Mouse (Mus musculus) kidney, postnatal 10 days (tissue): ENCODE measurements around the gene Rab40b.
A peak's percentile ranks its signal among the peaks of the same experiment; 100 is the strongest.

ENCODE experiments used
- DNase-seq: peaks from one replicate; pipeline ENCODE4 v3.0.0; 2021; ENCODE audit warnings: mixed read lengths

The Rab40b gene

DNA sequence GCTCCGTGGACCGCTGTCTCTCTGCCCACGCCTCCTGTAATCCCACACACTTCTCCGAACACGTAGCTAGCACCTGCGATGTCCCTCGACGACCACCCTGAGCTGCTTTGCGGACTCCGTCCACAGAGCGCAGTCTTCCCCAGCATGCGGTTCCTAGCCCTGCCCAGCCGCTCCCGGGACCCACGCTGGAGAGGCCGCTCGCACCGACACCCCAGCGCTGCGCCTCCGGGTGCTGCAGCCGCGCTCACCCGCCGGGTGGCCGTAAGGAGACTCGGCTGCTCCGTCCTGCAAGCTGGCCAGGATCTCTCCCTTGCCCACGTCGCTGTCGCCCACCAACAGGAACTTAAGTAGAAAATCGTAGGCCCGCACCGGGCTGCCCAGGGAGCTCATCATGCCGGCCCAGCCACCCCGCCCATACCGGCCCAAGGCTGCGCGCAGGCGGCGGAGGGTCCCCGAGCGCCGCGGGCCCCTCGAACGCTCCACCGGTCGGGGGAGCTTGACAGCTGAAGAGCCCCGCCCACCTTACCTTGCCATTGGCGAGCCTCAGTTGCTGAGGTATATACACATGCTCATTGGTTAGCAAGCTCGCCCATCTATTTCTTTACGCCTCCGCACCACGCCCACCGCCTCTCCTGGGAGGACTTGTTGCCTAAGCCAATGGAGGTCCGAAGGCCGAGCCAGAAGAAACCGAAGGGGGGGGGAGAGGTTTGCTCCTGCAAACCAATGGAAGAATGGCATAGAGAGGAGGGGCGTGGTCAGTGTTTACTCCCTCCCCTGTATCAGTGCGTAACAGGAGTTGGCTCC is at the start of gene Rab40b:
Gene Rab40b (minus strand): TSS at position 502 of the 804 bp plus-strand sequence.
- peak; percentile 97 for DNase-seq

DNA sequence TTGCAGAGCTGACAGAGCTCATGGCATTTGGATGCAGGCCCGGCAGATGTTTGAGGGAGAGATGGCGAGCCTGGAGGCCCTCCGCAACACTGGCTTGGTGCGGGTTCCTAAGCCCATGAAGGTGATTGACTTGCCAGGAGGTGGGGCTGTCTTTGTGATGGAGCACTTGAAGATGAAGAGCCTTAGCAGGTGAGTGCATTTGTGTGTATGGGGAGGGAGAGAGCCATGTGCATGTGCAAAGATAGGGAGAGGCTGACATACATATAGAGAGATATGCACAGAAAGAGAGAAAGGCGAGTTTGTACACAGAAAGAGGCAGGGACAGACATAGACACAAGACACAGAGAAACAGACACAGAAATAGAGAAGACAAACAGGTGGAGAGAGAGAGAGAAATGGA is 49.2 kb upstream of the Rab40b start:
- DNase-seq = no peak

DNA sequence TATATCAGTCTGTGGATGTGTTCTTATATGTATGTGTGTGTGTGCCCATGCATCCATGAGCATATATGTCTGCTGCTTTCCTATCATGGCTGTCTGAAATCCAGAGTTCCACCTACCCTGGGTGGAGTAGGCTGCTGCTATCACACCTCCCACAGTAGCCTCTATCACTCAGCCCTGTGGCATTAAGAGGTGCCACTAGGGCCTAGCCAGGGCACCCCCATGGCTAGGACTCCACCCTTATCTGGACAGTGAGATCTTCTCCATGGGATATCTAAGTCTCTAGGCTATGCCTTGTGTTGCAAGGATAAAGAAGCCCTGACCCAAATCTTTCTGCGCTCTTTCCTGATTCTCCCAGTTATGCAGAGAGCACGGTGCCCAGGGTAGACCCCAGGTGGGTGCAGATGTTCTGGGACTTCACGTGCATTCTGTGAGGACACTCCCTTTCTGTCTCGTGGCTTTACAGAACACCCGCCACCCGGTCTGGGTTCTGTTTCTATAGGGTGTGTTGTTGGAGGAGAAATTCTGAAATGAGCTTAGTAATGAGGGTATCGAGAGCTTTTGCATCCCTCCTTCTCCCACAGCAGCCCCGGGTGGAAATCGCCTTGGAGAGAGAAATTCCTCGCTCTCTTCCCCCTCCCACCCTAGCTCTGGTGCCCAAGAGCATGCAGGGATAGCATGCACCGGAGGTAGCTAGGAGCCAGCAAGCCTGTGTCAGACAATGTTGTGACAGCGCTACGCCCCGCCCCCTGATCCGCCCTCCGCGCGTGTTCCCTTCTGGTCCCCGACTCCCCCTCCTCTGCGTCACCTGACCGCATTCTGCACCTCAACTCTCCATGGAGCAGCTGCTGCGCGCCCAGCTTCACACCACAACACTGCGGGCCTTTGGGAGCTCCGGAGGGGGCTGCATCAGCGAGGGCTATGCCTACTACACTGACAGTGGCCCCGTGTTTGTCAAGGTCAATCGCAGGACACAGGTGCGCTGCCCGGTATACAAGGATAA is 46.4 kb upstream of the Rab40b start, which contains the start of gene Fn3k:
Gene Fn3k (plus strand): TSS at position 758 of the 1,000 bp plus-strand sequence.
- DNase-seq = peak; percentile 94

DNA sequence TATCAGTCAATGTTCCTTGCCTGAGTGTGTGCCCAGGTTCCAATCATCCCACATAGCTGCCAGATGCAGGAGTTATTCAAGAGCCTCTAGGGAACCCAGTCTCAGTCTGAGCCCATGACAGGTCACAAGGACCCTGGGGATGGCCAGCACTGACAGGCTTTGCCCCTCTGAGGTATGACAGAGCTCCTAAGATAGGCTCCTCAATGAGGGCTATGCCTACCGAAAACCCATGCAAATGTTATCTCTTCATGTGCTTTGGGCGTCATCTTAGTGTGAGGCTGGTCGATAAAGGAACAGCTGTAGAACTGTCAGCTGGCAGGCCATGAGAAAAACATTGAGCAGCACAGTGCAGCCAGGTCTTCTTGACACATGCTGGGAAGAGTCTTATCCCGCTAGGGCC is 45.3 kb upstream of the Rab40b start:
- no peak for DNase-seq

DNA sequence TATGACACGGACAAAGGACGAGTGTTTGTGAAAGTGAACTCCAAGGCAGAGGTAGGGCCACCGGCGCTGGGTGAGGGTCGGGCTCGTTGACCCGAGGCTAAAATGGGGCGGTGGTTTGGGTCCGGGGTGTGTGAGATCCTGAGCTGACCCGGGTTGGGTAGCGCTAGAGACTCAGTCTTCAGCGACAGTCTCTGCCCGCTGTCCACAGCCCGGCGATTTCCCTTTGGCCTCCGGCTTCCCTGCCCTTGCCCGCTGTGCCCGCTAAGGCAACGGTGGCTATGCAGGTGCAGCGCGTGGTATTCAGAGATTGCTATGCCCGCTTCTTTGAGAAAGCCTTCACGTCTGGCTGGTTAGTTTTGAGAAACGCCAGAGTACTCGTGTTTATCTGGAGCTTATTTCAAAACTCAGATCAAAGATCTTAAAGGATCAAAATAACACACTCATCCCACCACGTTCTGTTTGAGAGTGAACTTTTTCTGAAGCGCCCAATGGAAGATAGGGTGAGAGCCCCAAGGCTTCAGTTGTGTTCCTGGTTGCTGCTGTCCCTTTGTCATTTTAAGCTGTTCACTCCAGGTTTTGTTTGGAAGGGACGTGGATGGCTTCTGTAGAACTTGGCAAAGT is 33.6 kb upstream of the Rab40b start:
- DNase-seq = no peak

DNA sequence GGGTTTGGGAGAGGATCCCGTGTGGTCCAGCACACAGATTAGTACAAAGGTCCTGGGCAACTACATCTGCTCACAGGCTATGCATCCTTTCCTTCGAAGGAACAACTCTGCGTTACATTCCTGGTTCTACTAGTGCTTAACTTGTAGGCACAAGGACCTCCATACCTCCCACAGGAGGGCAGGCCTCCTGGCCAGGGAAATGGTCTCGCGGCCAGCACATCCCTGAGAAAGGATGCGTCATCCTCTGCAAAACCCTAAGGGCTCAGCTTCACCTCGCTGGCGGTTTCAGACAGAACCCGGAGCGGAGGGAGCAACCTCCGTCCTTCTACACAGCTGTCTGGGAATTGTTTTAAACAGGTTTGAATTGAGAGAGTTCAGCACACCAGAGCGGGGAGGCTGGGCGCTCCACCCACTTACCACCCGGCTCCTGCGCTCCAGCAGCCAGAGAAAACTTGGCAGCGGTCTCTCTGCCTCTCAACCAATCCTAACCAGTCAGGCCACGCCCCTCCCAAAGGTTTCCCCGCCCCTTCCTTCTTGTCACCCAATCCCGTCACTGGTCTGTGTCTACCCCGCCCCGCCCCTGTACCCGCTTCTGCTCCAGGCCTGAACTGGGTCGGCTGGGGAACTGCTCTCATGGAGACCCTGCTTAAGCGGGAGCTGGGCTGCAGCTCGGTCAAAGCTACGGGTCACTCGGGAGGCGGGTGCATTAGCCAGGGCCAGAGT is 32.9 kb upstream of the Rab40b start, which contains the start of gene Fn3krp:
Gene Fn3krp (plus strand): TSS at position 572 of the 723 bp plus-strand sequence.
- DNase-seq = peak; percentile 100

DNA sequence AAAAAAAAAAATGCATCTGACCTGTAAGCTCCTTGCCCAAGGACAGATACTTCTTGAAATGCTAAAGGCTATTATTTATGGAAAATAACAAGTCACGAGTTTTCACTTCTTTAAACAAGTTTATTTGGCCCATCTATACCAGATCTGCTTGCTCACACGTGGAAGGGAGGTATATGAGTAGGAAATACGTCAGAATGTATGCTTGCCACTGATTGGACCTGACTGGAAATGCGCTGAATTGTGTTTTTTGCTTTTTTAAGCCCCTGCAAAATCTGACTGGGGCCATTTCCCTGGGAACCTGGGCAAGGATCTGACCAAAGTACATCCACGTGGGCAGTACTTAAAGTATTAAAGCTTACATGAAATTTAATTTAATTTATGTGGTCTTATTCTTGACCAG is 32.3 kb upstream of the Rab40b start:
- no peak for DNase-seq

DNA sequence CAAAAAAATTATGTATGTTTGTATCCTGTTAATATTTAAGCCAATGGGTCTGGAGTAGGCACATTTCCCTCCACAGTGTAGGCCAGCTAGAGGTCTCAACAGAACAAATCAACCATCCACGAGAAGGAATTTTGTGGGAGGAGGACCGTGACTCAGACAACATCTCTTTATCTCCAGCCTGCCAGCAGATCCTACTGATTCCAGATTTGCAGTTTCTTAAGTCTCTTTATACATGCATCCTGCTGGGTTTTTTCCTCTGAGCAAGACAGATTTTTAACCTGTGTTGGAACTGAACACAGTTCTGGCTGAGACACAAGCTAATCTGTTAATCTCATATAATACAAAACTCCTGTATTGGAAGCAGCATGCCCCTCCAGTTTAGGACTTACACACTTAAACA is 30.9 kb upstream of the Rab40b start:
- no peak for DNase-seq

DNA sequence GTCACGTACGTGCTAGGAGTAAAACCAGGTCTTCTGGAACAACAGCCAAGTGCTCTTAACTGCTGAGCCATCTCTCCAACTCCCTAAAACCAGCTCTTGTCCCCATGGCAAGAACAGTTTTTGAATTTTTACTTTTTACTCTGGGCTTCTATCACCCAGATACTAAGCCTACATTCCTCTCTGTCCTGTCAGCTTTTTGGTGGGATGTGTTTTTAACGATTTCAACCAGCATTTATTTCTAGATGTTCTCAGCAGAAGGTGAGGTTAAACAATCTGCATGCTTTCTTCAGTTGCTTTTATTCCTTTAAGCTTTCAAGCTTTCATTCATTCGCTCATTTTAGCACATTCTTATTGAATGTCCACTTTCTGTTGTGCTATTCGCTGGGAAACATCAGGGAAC is 29.9 kb upstream of the Rab40b start:
- DNase-seq = no peak

DNA sequence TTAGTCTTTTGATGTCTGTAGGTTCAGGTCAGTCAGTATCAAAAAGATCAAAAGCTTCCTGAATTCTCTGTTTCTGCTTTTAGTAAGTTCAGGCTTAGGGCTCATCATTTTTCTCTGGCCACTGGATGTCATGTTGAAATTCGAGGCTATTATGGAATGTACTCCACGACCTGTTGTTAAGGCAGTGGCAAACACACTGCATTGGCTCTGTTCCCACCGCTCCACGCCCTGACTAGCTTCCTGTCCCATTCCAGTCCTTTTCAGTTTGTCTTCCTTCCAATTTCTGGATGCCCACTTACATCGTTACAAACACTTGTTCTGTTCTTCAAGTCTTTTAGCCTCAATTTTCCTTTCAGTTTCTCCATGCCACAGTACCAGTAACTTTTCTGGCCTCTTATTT is 27.3 kb upstream of the Rab40b start:
- peak; percentile 39 for DNase-seq

DNA sequence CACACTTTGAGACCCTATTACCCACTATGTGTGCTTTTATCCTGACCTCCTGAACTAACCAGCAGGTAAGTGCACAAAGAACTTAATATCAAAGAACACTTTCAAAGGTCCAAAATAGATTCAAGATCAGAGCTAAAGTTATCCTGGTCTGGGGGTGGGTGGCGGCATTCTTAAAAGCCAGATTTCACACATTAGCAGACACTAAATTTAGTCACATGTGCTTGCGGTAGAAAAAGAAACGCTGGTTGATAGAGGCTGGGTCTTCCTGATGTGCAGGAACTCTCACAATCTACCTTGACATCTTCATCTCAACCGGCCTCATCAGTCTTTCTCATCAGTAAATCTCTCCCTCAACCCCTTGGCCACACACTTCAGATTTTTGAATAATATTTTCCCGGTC is 26.7 kb upstream of the Rab40b start:
- no peak for DNase-seq

DNA sequence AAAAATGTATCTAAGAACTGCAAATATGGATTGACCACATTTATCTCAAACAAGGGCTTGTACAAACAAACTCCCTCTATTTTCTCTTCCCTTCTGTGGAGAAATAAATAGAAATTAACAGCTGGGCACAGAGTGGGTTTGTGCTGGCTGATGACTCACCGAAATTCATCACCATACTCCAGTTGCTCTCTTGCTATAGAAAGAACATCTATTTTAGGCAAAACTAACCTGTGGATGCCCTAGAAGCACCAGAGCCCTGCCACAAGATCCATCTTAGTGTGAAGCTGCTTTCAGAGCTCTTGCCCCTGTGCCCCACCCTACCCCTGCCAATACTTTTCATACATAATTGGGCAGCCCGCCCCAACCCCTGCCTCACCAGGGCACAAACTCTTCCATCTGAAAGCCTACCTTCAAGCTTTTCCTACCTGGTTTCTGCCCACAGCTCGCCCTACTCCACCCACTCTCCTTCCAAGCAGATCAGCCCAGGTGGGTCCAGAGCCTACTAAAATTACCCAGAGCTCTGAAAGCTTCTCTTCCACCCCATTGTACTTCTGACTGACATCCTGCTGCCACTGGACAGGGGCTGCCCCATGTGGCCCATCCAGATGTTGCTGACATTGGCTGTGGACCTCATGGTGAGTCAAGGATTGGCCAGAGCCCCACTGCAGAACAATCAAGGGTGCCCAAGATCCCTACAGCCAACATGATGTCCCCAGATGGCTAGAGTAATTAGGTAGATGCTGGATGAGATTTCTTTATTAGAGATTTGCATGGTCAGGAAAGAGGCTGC is 19.5 kb upstream of the Rab40b start:
- no peak for DNase-seq

DNA sequence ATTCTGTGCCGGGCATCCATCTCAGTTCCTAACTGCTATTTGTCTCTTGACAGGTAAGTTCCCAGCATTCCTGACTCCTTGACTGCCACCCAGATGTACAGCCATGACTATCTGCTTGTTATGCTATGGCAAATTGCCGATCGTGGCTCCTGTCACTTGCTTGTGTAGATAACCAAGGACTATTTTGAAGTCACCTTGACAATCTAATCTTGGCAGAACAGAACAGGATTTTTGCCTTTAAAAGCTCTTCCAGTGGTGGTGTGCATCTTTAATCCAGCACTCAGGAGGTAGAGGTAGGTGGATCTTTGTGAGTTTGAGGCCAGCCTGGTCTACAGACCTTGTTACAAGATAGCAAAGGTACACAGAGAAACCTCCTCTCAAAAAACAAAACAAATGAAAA is 4.4 kb upstream of the Rab40b start:
- DNase-seq = no peak

DNA sequence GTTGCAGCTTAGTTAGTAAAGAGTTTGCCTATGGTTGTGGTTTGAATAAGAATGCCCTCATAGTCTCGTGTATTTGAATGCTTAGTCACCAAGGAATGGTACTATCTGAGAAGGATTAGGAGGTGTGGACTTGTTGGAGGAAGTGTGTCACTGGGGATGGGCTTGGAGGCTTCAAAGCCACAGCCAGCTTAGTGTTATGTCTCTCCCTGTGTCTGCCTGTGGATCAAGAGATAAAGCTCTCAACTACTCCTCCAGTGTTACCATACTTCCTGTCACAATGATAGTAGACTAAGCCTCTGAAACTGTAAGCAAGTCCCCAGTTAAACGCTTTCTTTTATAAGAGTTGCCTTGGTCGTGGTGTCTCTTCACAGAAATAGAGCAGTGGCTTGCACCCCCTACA is 2.7 kb upstream of the Rab40b start:
- DNase-seq = no peak

DNA sequence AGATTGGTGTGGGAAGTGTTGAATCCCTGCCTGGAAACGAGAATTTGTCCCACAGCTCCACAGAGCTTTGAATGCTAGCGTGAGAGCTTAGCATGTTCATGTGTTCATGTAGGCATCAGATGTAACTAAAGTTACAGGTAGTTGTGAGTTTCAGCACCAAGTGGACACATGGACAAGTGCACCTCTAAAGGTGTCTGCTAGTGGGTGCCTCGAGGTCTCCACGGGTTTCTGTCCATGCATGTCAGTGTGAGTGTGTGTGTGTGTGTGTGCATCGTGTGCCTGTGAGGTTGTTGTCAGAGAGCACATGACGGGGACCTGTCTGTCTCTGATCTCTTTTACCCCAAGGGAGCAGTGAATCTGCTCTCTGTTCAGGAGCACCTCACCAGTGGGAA is 499 bp upstream of the Rab40b start:
- no peak for DNase-seq

DNA sequence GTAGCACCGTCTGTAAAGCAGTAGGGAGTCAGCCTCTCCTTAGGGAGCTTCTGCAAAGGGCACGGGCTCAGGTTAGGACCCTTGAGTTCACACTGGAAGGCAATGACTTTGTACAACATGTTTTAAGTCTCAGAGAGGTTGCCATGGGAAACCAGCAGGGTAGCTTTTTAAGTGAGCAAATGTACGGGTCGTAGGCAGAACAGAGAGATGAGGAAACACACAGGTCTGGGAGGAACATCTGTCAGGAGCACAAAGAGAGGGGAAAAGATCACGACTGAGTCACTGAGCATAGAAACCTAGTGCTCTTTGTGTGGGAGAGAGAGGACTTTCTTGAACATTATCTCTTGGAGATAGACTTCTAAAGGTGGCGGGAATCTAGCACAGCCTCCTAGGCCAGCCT is 7.8 kb downstream of the Rab40b start:
- DNase-seq = no peak

DNA sequence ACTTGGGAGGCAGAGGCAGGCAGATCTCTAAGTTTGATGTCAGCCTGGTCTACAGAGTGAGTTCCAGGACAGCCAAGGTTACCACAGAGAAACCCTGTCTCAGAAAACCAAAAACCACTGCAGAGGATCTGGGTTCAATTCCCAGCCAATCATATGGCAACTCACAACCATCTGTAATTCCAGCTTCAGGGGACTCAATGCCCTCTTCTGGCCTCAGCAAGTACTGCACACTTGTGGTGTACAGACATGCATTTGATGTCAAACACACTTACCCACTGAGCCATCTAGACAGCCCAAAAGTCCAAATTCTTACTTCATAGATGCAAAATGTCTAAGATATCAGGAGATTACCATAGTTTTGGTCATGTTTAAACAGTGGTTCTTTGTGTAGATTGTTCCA is 9.4 kb downstream of the Rab40b start:
- DNase-seq = no peak

DNA sequence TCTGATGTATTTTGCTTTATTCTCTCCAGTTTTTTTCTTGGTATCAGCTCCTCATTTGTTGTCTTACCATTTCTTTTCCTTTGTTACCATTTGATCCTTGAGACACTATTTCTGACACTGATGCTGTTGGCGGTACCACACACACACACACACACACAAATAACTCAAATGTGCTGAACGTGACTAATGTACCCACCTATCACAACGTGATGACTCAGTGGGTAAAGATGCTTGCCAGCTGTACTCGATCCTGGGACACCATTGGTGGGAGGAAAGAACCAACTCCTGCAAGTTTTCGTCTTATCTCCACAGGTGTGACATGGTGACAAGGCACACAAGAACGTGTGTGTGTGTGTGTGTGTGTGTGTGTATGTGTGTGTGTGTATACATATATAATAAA is 14.7 kb downstream of the Rab40b start:
- DNase-seq = no peak

DNA sequence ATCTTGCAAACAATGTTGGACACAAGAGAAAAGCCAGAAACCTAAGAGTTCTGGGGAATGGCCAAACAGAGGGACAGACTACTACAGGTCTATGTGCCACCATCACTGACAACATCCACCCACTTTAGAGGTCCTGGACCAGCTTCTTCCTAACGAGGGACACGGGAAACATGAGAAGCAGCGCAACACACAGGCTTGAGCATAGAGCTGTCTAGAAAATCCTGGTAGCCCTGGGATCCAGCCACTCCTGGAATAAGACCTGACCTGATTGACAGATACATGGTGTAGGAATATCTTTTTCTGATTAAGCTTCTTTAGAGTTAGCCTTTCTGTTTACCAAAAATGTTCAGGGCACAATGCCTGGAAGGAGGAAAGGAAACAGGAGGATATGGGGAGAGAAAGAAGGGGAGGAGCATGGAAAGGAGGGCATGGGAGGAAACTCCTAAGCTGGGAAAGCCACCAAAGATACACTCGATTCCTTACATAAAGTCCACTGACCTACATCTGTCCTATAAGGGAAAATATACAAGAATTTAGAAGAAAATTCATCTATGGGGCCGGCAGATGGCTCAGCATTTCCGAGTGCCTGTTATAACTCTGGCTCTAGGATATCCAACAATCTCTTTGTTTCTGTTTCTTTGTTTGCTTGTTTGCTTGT is 17.6 kb downstream of the Rab40b start:
- no peak for DNase-seq

DNA sequence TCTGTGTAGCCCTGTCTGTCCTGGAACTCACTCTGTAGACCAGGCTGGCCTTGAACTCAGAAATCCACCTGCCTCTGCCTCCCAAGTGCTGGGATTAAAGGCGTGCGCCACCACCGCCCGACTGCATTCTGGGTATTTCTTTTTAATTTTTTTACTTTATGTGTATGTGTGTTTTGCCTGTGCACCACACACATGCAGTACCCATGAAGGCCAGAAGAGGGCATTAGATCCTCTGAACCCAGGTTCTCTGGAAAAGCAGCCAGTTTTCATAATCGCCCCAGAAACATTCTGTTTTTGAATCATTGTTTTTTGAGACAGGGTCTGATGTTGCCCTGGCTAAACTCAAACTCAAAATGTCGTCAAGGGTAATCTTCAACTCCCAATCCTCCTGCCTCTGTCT is 18.4 kb downstream of the Rab40b start:
- DNase-seq = peak; percentile 68

DNA sequence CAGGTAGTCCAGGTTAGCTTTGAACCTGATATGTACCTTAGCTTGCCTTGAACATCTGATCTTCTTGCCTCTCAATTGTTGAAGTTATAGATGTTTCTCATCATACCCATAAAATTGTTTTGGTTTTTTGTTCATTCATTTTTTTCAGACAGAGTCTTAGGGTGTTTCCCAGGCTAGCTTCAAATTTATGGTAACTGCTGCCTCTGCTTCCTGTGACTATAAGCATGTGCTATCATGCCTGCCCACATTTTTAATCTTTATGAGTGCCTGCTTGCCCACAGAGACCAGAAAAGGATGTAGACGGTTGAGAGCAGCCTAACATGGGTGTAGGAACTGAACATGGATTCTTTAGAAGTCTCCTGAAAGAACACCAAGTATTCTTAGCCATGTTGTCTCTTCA is 19.3 kb downstream of the Rab40b start:
- no peak for DNase-seq
